Mouse (Mus musculus): ENCODE data around the gene Eps8. TPM values are rescaled to one million over a fixed set of nuclear protein-coding genes. Genes with fewer than 3 reads are reported as not detected.
A peak's percentile ranks its signal among the peaks of the same experiment; 100 is the strongest.

Eps8 gene
- polyA plus RNA-seq, 1 experiment from 2014 or later = 11.7 TPM

- WGBS = 95% methylated on average over 4 of the region's 4 CpGs
- no peak overlapping the region for H3K27ac ChIP-seq
- no peak overlapping the region for H3K4me3 ChIP-seq
- no peak for ATAC-seq (ENCODE audit: low FRiP score)
- no peaks in the 10 kb centered on the region for H3K9me3 ChIP-seq
- no peaks in the 10 kb centered on the region for H3K36me3 ChIP-seq
- no peak overlapping the region for H3K4me2 ChIP-seq
- H3K27me3 ChIP-seq = no peaks in the 10 kb centered on the region
- 0 out of 2 replicates have a peak, but pooled peaks cover under 1% of the 10 kb centered on the region for H3K4me1 ChIP-seq (replicated peaks)
- no peak overlapping the region for H3K9ac ChIP-seq
Observed at GRCm38 (mm10) chr6:137576091-137576490, 78.6 kb downstream of the Eps8 start.

- no peak for ATAC-seq (ENCODE audit: low FRiP score)
- no peaks in the 10 kb centered on the region for H3K27me3 ChIP-seq
- H3K4me2 ChIP-seq = no peak overlapping the region
- no peaks in the 10 kb centered on the region for H3K36me3 ChIP-seq
- no peak overlapping the region for H3K9ac ChIP-seq
- H3K4me3 ChIP-seq = no peak overlapping the region
- no peaks in the 10 kb centered on the region for H3K9me3 ChIP-seq
- H3K4me1 ChIP-seq (replicated peaks) = 0 out of 2 replicates have a peak, but pooled peaks cover 7% of the 10 kb centered on the region
- H3K27ac ChIP-seq = no peak overlapping the region
- 68% methylated on average over 7 of the region's 7 CpGs for WGBS
Observed at GRCm38 (mm10) chr6:137573897-137574296, 80.8 kb downstream of the Eps8 start.

- Histone ChIP-seq H3K36me3 (no peaks in the 10 kb centered on the region), H3K27me3 (no peaks in the 10 kb centered on the region), H3K9ac (no peak overlapping the region), H3K4me3 (no peak overlapping the region), H3K9me3 (no peaks in the 10 kb centered on the region), H3K27ac (no peak overlapping the region), H3K4me2 (no peak overlapping the region), H3K4me1 (replicated peaks) (0 out of 2 replicates have a peak, but pooled peaks cover 7% of the 10 kb centered on the region)
- 60% methylated on average over 9 of the region's 9 CpGs for WGBS
- no peak for ATAC-seq (ENCODE audit: low FRiP score)
Observed at GRCm38 (mm10) chr6:137570718-137571131, 84.0 kb downstream of the Eps8 start.

DNA sequence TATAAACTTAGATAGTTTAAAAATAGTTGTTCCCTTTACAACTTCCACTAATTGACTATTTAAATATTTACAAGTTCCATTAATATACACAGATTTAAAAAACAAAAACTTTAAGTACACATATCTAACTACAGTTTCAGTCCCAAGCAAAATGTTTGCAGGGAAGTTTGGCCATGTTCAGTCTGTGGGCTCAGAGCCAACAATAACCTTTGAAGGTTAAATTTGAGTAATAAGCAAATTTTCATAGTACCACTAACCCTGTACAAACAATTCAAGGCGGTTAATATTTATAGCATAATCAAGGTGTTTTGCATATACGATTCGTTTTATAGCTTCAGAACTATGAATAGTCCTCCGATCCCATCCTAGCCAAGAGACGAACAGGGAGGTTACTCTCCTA, 84.7 kb downstream of the Eps8 start:
- H3K9me3 ChIP-seq = no peaks in the 10 kb centered on the region
- ATAC-seq (ENCODE audit: low FRiP score) = no peak
- H3K9ac ChIP-seq = no peak overlapping the region

GRCm38 (mm10) chr6:137569071-137569470, 85.6 kb downstream of the Eps8 start:
- ATAC-seq (ENCODE audit: low FRiP score) = no peak
- WGBS = 93% methylated on average over 6 of the region's 6 CpGs
- H3K9me3 ChIP-seq = no peaks in the 10 kb centered on the region
- H3K4me3 ChIP-seq = no peak overlapping the region
- H3K27ac ChIP-seq = no peak overlapping the region
- no peaks in the 10 kb centered on the region for H3K36me3 ChIP-seq
- no peak overlapping the region for H3K4me2 ChIP-seq
- H3K27me3 ChIP-seq = no peaks in the 10 kb centered on the region
- no peak overlapping the region for H3K9ac ChIP-seq
- 0 out of 2 replicates have a peak, but pooled peaks cover 7% of the 10 kb centered on the region for H3K4me1 ChIP-seq (replicated peaks)

More for the DNA sequence above, 84.7 kb downstream of the Eps8 start:
- Histone ChIP-seq H3K4me3 (no peak overlapping the region), H3K27ac (no peak overlapping the region), H3K27me3 (no peaks in the 10 kb centered on the region), H3K4me1 (replicated peaks) (0 out of 2 replicates have a peak, but pooled peaks cover 7% of the 10 kb centered on the region), H3K36me3 (no peaks in the 10 kb centered on the region), H3K4me2 (no peak overlapping the region)
- 93% methylated on average over 5 of the region's 5 CpGs for WGBS

GRCm38 (mm10) chr6:137565890-137566289, 88.8 kb downstream of the Eps8 start:
- no peak overlapping the region for H3K9ac ChIP-seq
- no peak overlapping the region for H3K27ac ChIP-seq
- no peak overlapping the region for H3K4me3 ChIP-seq
- H3K4me2 ChIP-seq = no peak overlapping the region
- ATAC-seq (ENCODE audit: low FRiP score) = no peak
- no peaks in the 10 kb centered on the region for H3K9me3 ChIP-seq
- H3K27me3 ChIP-seq = no peaks in the 10 kb centered on the region
- no peaks in the 10 kb centered on the region for H3K36me3 ChIP-seq
- 95% methylated on average over 3 of the region's 3 CpGs for WGBS
- peaks cover 7% of the 10 kb centered on the region for H3K4me1 ChIP-seq (replicated peaks)

DNA sequence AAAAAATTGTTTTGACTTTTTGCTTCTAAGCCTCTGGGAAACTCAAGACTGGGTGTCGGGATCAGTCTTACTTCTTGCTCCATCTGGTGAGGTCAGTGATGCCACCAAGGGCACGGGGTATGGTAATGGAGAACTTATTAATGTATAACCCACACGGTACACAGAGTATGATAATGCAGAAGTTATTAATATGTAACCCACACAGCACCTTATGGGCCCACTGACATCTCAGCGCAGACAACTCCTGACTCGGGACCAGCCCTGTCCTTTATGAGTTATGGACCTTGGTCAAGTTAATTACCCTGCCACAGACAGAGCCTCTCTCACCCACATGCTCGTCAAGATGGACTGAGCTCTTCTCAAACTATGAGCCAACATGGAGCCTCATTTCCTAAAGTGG, 89.2 kb downstream of the Eps8 start:
- Histone ChIP-seq H3K4me2 (no peak overlapping the region), H3K4me3 (no peak overlapping the region), H3K36me3 (no peaks in the 10 kb centered on the region), H3K27me3 (no peaks in the 10 kb centered on the region), H3K27ac (no peak overlapping the region), H3K9ac (no peak overlapping the region), H3K9me3 (no peaks in the 10 kb centered on the region), H3K4me1 (replicated peaks) (peaks cover 8% of the 10 kb centered on the region)
- no peak for ATAC-seq (ENCODE audit: low FRiP score)
- WGBS = 89% methylated on average over 6 of the region's 6 CpGs

DNA sequence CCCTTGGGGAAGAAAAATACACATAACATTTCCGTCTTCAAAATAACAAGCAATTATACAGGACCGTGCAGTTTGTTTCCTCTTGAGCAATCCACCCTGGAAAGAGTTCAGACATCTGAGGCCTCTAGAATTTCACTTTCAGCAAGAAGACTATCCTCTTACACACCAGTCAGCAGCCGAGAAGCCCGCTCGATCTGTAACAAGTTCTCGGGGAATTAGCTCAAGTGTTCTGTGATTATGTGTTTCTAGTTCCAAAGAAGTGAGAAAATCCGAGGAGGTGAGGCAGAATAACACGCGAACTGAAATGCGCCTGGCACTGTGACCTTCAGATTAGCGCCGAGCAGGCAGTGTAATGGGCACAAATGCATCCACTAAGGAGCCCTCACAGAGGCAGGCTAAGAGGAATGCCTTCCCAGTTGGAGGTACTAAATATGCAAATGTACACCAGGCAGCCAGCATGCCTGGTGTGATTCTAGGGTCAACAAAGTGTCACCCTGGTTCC, 94.3 kb downstream of the Eps8 start:
- WGBS = 38% methylated on average over 12 of the region's 12 CpGs
- Histone ChIP-seq H3K4me3 (no peak overlapping the region), H3K36me3 (no peaks in the 10 kb centered on the region), H3K27ac (no peak overlapping the region; the same call in 1 of the 2 replicates), H3K4me1 (replicated peaks) (peaks cover 19% of the 10 kb centered on the region), H3K9me3 (no peaks in the 10 kb centered on the region), H3K4me2 (no peak overlapping the region), H3K27me3 (no peaks in the 10 kb centered on the region), H3K9ac (no peak overlapping the region)
- ATAC-seq (ENCODE audit: low FRiP score) = peak; percentile 50; the same call in 1 of the 2 replicates

DNA sequence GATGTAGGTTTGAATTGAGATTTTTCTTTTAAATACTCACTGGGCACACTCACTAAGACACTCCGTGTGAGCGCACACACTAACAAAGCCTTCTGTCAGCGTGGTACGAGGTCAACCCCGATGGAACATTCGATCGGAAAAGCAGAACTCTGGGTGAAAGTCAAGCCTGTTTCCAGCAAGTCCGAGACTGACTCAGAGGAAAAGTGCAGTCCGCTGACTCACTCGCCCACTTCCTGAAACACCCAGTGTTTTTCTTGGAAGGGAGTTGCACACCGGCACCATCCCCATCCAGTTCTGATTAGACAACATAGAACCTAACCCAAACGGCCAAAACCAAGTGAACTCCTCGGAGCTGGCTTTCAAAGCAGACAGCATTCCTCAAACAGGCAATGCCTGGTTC, 95.8 kb downstream of the Eps8 start:
- ATAC-seq (ENCODE audit: low FRiP score) = no peak
- 86% methylated on average over 13 of the region's 13 CpGs for WGBS
- H3K27me3 ChIP-seq = no peaks in the 10 kb centered on the region
- H3K27ac ChIP-seq = no peak overlapping the region
- H3K4me1 ChIP-seq (replicated peaks) = peaks cover 19% of the 10 kb centered on the region
- H3K4me3 ChIP-seq = no peak overlapping the region
- H3K9me3 ChIP-seq = no peaks in the 10 kb centered on the region
- no peak overlapping the region for H3K4me2 ChIP-seq
- H3K36me3 ChIP-seq = no peaks in the 10 kb centered on the region
- no peak overlapping the region for H3K9ac ChIP-seq

DNA sequence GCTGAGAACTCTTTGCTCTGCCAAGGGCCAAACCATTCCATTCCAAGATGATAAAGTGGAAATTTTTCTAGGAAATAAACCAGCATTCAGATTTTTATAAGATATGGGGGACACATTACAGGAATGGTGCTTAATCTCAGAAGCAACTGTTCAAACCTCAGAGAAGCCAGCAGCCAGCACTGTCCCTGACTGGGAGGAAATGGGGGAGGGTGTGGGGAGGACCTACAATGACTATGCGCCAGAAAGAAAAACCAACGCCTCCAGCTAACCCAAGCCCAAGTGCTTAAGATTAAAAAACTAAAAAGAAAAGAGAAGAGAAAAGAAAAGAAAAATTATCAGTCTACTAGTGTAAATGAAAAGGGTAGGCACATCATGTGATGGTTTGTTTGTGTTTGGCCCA, 97.0 kb downstream of the Eps8 start:
- WGBS = 90% methylated on average over 2 of the region's 2 CpGs
- Histone ChIP-seq H3K27me3 (no peaks in the 10 kb centered on the region), H3K9me3 (no peaks in the 10 kb centered on the region), H3K4me2 (no peak overlapping the region), H3K36me3 (no peaks in the 10 kb centered on the region), H3K4me3 (no peak overlapping the region), H3K9ac (no peak overlapping the region), H3K4me1 (replicated peaks) (peaks cover 19% of the 10 kb centered on the region), H3K27ac (no peak overlapping the region)
- no peak for ATAC-seq (ENCODE audit: low FRiP score)

DNA sequence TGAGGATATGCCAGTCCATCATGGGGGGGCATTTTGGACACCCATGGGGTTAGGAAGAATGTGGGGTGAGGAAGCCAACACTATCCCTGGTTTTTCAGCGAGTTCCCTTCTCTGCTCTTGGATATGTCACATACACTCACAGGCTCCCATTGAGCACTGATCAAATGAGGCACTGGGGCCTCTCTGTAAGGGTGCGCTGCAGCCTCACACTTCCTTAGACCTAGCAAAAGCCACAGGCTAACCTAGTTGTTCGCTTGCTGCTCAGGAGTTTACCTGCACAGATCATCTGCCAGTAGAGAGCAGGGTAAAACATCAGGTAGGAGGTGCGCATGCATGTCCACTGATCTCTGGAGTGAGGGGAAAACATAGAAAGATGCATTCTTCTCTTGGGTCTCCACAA, 97.5 kb downstream of the Eps8 start:
- ATAC-seq (ENCODE audit: low FRiP score) = no peak
- H3K9ac ChIP-seq = no peak overlapping the region
- H3K36me3 ChIP-seq = no peaks in the 10 kb centered on the region
- no peak overlapping the region for H3K27ac ChIP-seq
- H3K9me3 ChIP-seq = no peaks in the 10 kb centered on the region
- H3K4me2 ChIP-seq = no peak overlapping the region
- H3K4me1 ChIP-seq (replicated peaks) = peaks cover 19% of the 10 kb centered on the region
- H3K27me3 ChIP-seq = no peaks in the 10 kb centered on the region
- 88% methylated on average over 4 of the region's 4 CpGs for WGBS
- no peak overlapping the region for H3K4me3 ChIP-seq

GRCm38 (mm10) chr6:137556636-137557035, 98.0 kb downstream of the Eps8 start:
- no peak overlapping the region for H3K4me2 ChIP-seq
- no peak overlapping the region for H3K9ac ChIP-seq
- H3K27ac ChIP-seq = no peak overlapping the region
- H3K27me3 ChIP-seq = no peaks in the 10 kb centered on the region
- H3K4me3 ChIP-seq = no peak overlapping the region
- H3K36me3 ChIP-seq = no peaks in the 10 kb centered on the region
- H3K9me3 ChIP-seq = no peaks in the 10 kb centered on the region
- H3K4me1 ChIP-seq (replicated peaks) = peaks cover 19% of the 10 kb centered on the region
- 94% methylated on average over 5 of the region's 5 CpGs for WGBS
- no peak for ATAC-seq (ENCODE audit: low FRiP score)

DNA sequence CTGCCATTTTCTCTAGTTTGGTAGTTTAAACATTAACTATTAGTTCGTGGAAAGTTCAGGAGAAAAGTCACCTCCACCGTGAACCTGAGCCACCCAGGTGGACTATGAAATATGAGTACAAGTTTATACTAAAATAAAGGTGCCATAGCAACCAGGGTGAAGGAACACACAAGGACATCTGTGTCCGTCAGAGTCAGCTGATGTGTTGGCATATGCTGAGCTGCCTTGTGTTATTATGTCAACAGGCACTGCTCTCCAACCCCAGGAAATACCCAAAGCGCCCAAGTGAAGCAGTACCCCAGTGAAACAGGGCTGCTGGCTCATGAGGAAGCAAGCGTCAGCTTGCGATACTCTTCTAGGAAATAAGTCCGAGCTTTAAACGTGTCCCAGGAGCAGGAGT, 104.5 kb downstream of the Eps8 start:
- no peak for ATAC-seq (ENCODE audit: low FRiP score)
- Histone ChIP-seq H3K9me3 (no peaks in the 10 kb centered on the region), H3K36me3 (no peaks in the 10 kb centered on the region), H3K27me3 (no peaks in the 10 kb centered on the region), H3K27ac (no peak overlapping the region), H3K4me2 (no peak overlapping the region), H3K4me1 (replicated peaks) (0 out of 2 replicates have a peak, but pooled peaks cover 4% of the 10 kb centered on the region), H3K9ac (no peak overlapping the region), H3K4me3 (no peak overlapping the region)
- WGBS = 75% methylated on average over 8 of the region's 8 CpGs
